Mouse (Mus musculus): ENCODE data around the gene Ush2a. TPM values are rescaled to one million over a fixed set of nuclear protein-coding genes. Genes with fewer than 3 reads are reported as not detected.

Gene Ush2a
- 0.09 TPM in 1 of 2 replicates, not detected in the other for polyA plus RNA-seq (2015; fragmentation: Nextera tagmentation; extraction: Ambion mirVana)

GRCm38 (mm10) chr1:188261903-188262682 lies at the start of gene Ush2a:
Gene Ush2a (plus strand): TSS chr1:188262023.
- no peak within 1 kb of the TSS for H3K4me2 ChIP-seq (ENCODE audit: low read depth, low read length)
- no peaks in the 10 kb centered on the region for H3K27me3 ChIP-seq (ENCODE audit: control insufficient read depth, insufficient read depth, low read length)
- 62% methylated on average over 10 of the region's 10 CpGs for WGBS
- no peak within 1 kb of the TSS for H3K9ac ChIP-seq (ENCODE audit: low read length)
- no peak within 1 kb of the TSS for H3K27ac ChIP-seq (ENCODE audit: low read length)
- H3K4me1 ChIP-seq (ENCODE audit: control insufficient read depth, insufficient read depth, low read length), result no peaks in the 10 kb centered on the region
- no peak within 1 kb of the TSS for H3K4me3 ChIP-seq (replicated peaks; ENCODE audit: low read length)
- no peaks in the 10 kb centered on the region for H3K36me3 ChIP-seq (ENCODE audit: control insufficient read depth, insufficient read depth, low read length)
- no peak for ATAC-seq (ENCODE audit: insufficient read depth, low FRiP score)
- no peaks in the 10 kb centered on the region for H3K9me3 ChIP-seq (replicated peaks; ENCODE audit: control insufficient read depth, low read length)

DNA sequence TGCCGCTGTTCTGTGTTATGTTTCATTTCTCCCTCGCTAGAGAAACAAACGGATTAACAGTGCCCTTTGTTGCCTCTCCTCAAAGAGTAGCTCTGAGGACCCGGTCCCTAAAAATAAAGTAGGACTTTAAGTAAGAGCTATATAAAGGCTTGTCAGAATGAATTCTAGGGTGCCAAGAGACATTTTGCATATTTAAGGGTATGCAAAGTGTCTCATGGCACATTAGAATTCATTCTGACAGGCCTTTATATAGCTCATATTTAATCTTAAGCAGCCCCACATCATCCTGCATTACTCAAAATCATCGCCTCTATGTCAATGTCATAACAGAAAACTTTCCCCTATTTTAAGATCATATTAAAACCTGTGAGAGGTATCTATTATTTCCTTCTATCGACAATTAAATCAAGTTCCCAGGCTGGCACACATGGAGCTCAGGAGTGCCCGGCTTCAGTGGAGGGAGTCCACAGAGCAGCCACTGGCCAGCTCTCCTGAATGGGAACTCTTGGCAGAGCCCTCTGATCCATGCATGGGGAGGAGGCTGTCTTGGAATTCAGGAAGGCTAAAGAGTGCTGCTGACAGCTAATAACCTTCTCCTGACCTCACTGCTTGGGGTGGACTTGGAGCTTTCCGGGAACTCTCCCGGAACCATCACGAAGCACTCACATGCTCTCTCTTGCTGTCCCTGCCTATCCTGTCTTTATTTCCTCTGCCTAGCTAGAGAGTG lies 46.8 kb upstream of the Ush2a start:
- WGBS, result 65% methylated on average over 10 of the region's 10 CpGs
- Histone ChIP-seq H3K27ac (ENCODE audit: low read length) (no peak overlapping the region), H3K36me3 (ENCODE audit: control insufficient read depth, insufficient read depth, low read length) (no peaks in the 10 kb centered on the region), H3K9me3 (replicated peaks; ENCODE audit: control insufficient read depth, low read length) (no peaks in the 10 kb centered on the region), H3K9ac (ENCODE audit: low read length) (no peak overlapping the region), H3K4me1 (ENCODE audit: control insufficient read depth, insufficient read depth, low read length) (no peaks in the 10 kb centered on the region), H3K4me2 (ENCODE audit: low read depth, low read length) (no peak overlapping the region), H3K27me3 (ENCODE audit: control insufficient read depth, insufficient read depth, low read length) (no peaks in the 10 kb centered on the region), H3K4me3 (replicated peaks; ENCODE audit: low read length) (no peak overlapping the region)
- no peak for ATAC-seq (ENCODE audit: insufficient read depth, low FRiP score)

- Histone ChIP-seq H3K4me3 (replicated peaks; ENCODE audit: low read length) (no peak overlapping the region), H3K9me3 (replicated peaks; ENCODE audit: control insufficient read depth, low read length) (no peaks in the 10 kb centered on the region), H3K4me1 (ENCODE audit: control insufficient read depth, insufficient read depth, low read length) (no peaks in the 10 kb centered on the region), H3K9ac (ENCODE audit: low read length) (no peak overlapping the region), H3K27ac (ENCODE audit: low read length) (no peak overlapping the region), H3K27me3 (ENCODE audit: control insufficient read depth, insufficient read depth, low read length) (no peaks in the 10 kb centered on the region), H3K36me3 (ENCODE audit: control insufficient read depth, insufficient read depth, low read length) (no peaks in the 10 kb centered on the region), H3K4me2 (ENCODE audit: low read depth, low read length) (no peak overlapping the region)
- 77% methylated on average over 4 of the region's 4 CpGs for WGBS
- ATAC-seq (ENCODE audit: insufficient read depth, low FRiP score), result no peak
Measured at GRCm38 (mm10) chr1:188221226-188221792, 40.5 kb upstream of the Ush2a start.

GRCm38 (mm10) chr1:188233036-188233724 lies 28.6 kb upstream of the Ush2a start:
- WGBS, result 82% methylated on average over 5 of the region's 5 CpGs
- Histone ChIP-seq H3K27me3 (ENCODE audit: control insufficient read depth, insufficient read depth, low read length) (no peaks in the 10 kb centered on the region), H3K4me1 (ENCODE audit: control insufficient read depth, insufficient read depth, low read length) (no peaks in the 10 kb centered on the region), H3K36me3 (ENCODE audit: control insufficient read depth, insufficient read depth, low read length) (no peaks in the 10 kb centered on the region), H3K4me3 (replicated peaks; ENCODE audit: low read length) (no peak overlapping the region), H3K9ac (ENCODE audit: low read length) (no peak overlapping the region), H3K9me3 (replicated peaks; ENCODE audit: control insufficient read depth, low read length) (no peaks in the 10 kb centered on the region), H3K27ac (ENCODE audit: low read length) (no peak overlapping the region), H3K4me2 (ENCODE audit: low read depth, low read length) (no peak overlapping the region)
- no peak for ATAC-seq (ENCODE audit: insufficient read depth, low FRiP score)

DNA sequence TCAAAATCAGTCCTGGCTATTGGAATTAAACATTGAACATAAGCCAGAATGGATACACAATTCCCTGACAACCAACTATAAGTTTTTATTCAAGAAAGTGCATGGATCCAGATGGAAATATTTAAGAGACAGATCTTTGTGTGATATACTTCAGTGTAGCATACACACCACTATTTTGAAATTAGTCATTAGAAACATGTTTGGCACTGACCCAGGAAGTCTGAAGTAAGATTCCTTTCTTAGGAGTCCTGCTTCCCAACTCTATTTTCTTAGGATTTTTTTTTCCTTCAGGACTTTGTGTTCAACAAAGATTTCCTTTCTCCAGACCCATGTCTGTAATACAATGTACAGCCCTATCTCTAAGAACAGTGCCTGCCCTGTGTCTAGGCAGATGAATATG lies 23.2 kb upstream of the Ush2a start:
- no peak overlapping the region for H3K9ac ChIP-seq (ENCODE audit: low read length)
- no peak overlapping the region for H3K4me2 ChIP-seq (ENCODE audit: low read depth, low read length)
- H3K4me3 ChIP-seq (replicated peaks; ENCODE audit: low read length), result no peak overlapping the region
- no peaks in the 10 kb centered on the region for H3K9me3 ChIP-seq (replicated peaks; ENCODE audit: control insufficient read depth, low read length)
- H3K27ac ChIP-seq (ENCODE audit: low read length), result no peak overlapping the region
- H3K36me3 ChIP-seq (ENCODE audit: control insufficient read depth, insufficient read depth, low read length), result no peaks in the 10 kb centered on the region
- no peaks in the 10 kb centered on the region for H3K4me1 ChIP-seq (ENCODE audit: control insufficient read depth, insufficient read depth, low read length)
- H3K27me3 ChIP-seq (ENCODE audit: control insufficient read depth, insufficient read depth, low read length), result no peaks in the 10 kb centered on the region
- no peak for ATAC-seq (ENCODE audit: insufficient read depth, low FRiP score)

GRCm38 (mm10) chr1:188241766-188242165 lies 20.1 kb upstream of the Ush2a start:
- H3K4me2 ChIP-seq (ENCODE audit: low read depth, low read length), result no peak overlapping the region
- no peak overlapping the region for H3K9ac ChIP-seq (ENCODE audit: low read length)
- no peak overlapping the region for H3K27ac ChIP-seq (ENCODE audit: low read length)
- no peaks in the 10 kb centered on the region for H3K36me3 ChIP-seq (ENCODE audit: control insufficient read depth, insufficient read depth, low read length)
- H3K4me1 ChIP-seq (ENCODE audit: control insufficient read depth, insufficient read depth, low read length), result no peaks in the 10 kb centered on the region
- no peaks in the 10 kb centered on the region for H3K9me3 ChIP-seq (replicated peaks; ENCODE audit: control insufficient read depth, low read length)
- H3K4me3 ChIP-seq (replicated peaks; ENCODE audit: low read length), result no peak overlapping the region
- WGBS, result 85% methylated on average over 10 of the region's 10 CpGs
- no peaks in the 10 kb centered on the region for H3K27me3 ChIP-seq (ENCODE audit: control insufficient read depth, insufficient read depth, low read length)
- no peak for ATAC-seq (ENCODE audit: insufficient read depth, low FRiP score)

DNA sequence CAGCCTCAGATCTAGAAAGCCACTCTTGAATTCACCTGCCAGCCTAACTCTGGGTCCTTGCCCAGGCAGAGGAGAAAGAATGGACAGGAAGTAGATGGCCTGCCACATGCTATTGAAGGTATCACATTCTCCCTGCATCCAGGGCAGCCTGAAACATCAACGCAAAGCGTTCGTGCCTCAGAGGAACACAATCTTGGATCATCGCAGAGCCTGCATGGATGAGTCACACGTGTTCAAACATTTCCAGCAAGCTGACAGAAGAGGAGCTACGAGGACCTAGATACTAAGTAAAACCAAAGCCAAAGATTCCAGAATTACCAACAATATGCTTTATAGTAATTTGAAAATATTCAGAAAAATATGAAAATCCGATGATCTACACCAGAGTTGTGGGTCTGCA lies 4.3 kb upstream of the Ush2a start:
- Histone ChIP-seq H3K27me3 (ENCODE audit: control insufficient read depth, insufficient read depth, low read length) (no peaks in the 10 kb centered on the region), H3K4me3 (replicated peaks; ENCODE audit: low read length) (no peak overlapping the region), H3K4me1 (ENCODE audit: control insufficient read depth, insufficient read depth, low read length) (no peaks in the 10 kb centered on the region), H3K27ac (ENCODE audit: low read length) (no peak overlapping the region), H3K9me3 (replicated peaks; ENCODE audit: control insufficient read depth, low read length) (no peaks in the 10 kb centered on the region), H3K4me2 (ENCODE audit: low read depth, low read length) (no peak overlapping the region), H3K36me3 (ENCODE audit: control insufficient read depth, insufficient read depth, low read length) (no peaks in the 10 kb centered on the region), H3K9ac (ENCODE audit: low read length) (no peak overlapping the region)
- no peak for ATAC-seq (ENCODE audit: insufficient read depth, low FRiP score)
- 73% methylated on average over 7 of the region's 7 CpGs for WGBS

DNA sequence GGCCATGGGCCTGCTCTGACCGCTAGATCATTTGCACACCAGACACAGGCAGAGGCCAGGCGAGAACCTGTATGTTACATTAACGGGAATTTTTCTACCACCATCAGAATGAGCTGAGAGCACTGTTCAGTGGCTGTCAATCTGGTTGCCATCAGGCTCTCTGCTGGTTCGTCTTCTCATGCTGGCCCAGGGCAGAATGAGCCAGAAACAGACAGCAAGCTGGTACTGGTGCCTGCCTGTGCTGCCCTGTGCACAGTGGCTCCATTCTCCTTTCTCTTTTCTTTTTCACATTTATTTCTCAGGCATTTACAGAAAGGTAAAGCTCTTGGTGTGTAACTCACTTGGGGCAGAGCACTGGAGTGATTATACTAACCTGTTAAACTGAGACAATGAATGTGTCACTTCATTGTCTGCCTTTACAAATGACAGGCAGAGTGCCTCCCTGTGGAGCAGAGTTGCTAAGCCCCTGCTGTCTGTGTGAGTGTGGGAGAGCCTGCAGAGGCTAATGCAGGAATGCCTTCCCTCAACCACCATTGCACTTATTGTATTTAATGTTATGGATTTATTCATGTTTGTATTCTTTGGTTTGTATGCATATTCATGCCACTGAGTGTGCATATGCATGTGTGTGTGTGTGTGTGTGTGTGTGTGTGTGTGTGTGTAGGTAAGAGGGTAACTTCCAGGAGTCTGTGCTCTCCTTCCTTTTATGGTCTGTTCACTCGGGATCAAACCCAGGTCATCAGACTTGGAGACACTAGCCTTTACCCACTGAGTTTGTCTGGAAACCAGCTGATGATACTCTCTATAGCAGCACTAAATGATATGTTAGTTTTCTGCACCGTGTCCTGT lies 1.3 kb upstream of the Ush2a start:
- ATAC-seq (ENCODE audit: insufficient read depth, low FRiP score), result no peak
- H3K4me2 ChIP-seq (ENCODE audit: low read depth, low read length), result no peak overlapping the region

More for the DNA sequence above, 1.3 kb upstream of the Ush2a start:
- WGBS, result 71% methylated on average over 6 of the region's 6 CpGs
- H3K4me3 ChIP-seq (replicated peaks; ENCODE audit: low read length), result no peak overlapping the region
- H3K27me3 ChIP-seq (ENCODE audit: control insufficient read depth, insufficient read depth, low read length), result no peaks in the 10 kb centered on the region
- H3K9me3 ChIP-seq (replicated peaks; ENCODE audit: control insufficient read depth, low read length), result no peaks in the 10 kb centered on the region
- H3K27ac ChIP-seq (ENCODE audit: low read length), result no peak overlapping the region
- no peaks in the 10 kb centered on the region for H3K4me1 ChIP-seq (ENCODE audit: control insufficient read depth, insufficient read depth, low read length)
- no peaks in the 10 kb centered on the region for H3K36me3 ChIP-seq (ENCODE audit: control insufficient read depth, insufficient read depth, low read length)
- H3K9ac ChIP-seq (ENCODE audit: low read length), result no peak overlapping the region

Data from stomach, embryonic 16.5 days (tissue).